Mouse (Mus musculus) small intestine, adult 2 months (tissue): Measurements from ENCODE around the gene Piezo1.

Experiments
- CTCF ChIP-seq: fragments of 200-500 bp; IDR thresholded peaks from 2 replicates; pipeline ENCODE4 v1.5.1; 2012; ENCODE audit warnings: low read depth, mild to moderate bottlenecking, control low read depth, inconsistent platforms, low read length, moderate library complexity, mixed read lengths; ENCODE audit not compliant: insufficient replicate concordance, insufficient read length; ENCODE audit errors: extremely low read depth
- POLR2A ChIP-seq: fragments of 200-500 bp; IDR thresholded peaks from 2 replicates; pipeline ENCODE4 v1.6.1; 2012; ENCODE audit warnings: low read depth, mild to moderate bottlenecking, control low read depth, inconsistent platforms, low read length, moderate library complexity

GRCm38 (mm10) chr8:122464985-122465384 lies 86.1 kb downstream of the Piezo1 start:
- no peak for TF ChIP-seq CTCF
- no peak for TF ChIP-seq POLR2A
